In the genomic region with DNA sequence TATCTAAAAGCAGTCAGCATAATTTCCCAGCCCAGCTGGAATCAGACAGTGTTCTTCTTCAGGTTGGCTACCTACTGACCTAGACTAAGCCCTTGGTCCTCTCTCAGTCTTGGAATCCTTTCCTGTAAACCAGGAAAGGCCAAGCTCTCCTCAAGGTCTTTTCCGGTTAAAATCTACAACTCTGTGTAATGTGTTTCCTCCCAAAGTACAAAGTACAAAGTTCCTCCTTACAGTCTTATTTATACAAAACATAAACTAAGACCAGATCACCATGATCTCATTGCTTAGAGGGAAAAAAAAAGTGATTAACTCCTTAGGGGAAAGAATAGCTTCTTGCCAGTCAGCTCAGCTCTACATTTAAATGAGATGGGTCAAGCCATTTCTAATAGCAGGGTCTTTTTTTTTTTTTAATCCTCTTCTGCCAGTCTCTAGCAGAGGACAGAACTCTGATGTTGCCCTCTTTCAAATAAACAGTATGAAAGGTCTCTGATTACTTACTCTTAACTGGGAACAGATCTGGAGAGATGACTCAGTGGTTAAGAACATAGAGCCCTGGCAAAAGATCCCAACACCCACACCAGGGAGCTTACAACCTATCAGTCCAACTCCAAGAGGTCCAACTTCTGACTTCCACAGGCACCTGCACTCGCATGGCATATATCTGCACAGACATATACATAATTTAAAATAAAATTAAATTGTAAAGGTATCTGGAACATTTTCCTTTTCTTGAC, we compare ENCODE assay signal across 28 mouse cellular contexts. TPM values are rescaled to one million over a fixed set of nuclear protein-coding genes. Genes with fewer than 3 reads are reported as not detected.
A peak's percentile ranks its signal among the peaks of the same experiment; 100 is the strongest.
DNase-seq lines count a peak whose midpoint lies in the region; ATAC-seq and TF ChIP-seq lines count a peak whose summit lies in the region.
"Had no signal": no experiment of that assay in that cellular context is flagged by ENCODE, and none has a peak within 500 bp of the region (broad histone marks: within the 10 kb centered on the region; RNA-seq: fewer than 3 reads in every experiment).

No protein-coding gene starts in this region.

- no peak overlapping the region for H3K9ac ChIP-seq in intestine, embryonic 16.5 days (ENCODE audit: low read depth, low read length)
- no peak overlapping the region for H3K9ac ChIP-seq in intestine, embryonic 15.5 days
- H3K9ac ChIP-seq in lung, embryonic 15.5 days = no peak overlapping the region
- no peak overlapping the region for H3K9ac ChIP-seq in intestine, postnatal 0 days (ENCODE audit: low read depth, low read length)
- H3K9ac ChIP-seq: embryonic facial prominence, embryonic 12.5 days; embryonic facial prominence, embryonic 15.5 days; forebrain, postnatal 0 days; hindbrain, embryonic 13.5 days had no signal

- no peak overlapping the region for H3K4me3 ChIP-seq in intestine, embryonic 16.5 days (ENCODE audit: low read length)
- H3K4me3 ChIP-seq in intestine, embryonic 15.5 days (replicated peaks) = no peak overlapping the region
- no peak overlapping the region for H3K4me3 ChIP-seq in lung, embryonic 15.5 days
- no peak overlapping the region for H3K4me3 ChIP-seq in lung, adult 2 months (replicated peaks; ENCODE audit: extremely low read depth, low read depth, low read length)
- H3K4me3 ChIP-seq in intestine, postnatal 0 days (ENCODE audit: low read depth, low read length) = no peak overlapping the region
- H3K4me3 ChIP-seq in small intestine, adult 2 months (ENCODE audit: low read depth, low read length) = no peak overlapping the region
- H3K4me3 ChIP-seq: embryonic facial prominence, embryonic 12.5 days; embryonic facial prominence, embryonic 15.5 days; hindbrain, embryonic 10.5 days; hindbrain, embryonic 13.5 days had no signal

- H3K9me3 ChIP-seq in intestine, embryonic 16.5 days (ENCODE audit: control insufficient read depth, low read length) = no peaks in the 10 kb centered on the region
- H3K9me3 ChIP-seq in intestine, embryonic 15.5 days = no peaks in the 10 kb centered on the region
- H3K9me3 ChIP-seq in lung, embryonic 15.5 days = no peaks in the 10 kb centered on the region
- no peaks in the 10 kb centered on the region for H3K9me3 ChIP-seq in intestine, postnatal 0 days (ENCODE audit: control insufficient read depth)
- H3K9me3 ChIP-seq: embryonic facial prominence, embryonic 12.5 days; embryonic facial prominence, embryonic 15.5 days; hindbrain, embryonic 10.5 days; hindbrain, embryonic 13.5 days had no signal

- TF ChIP-seq POLR2A in lung, adult 2 months (IDR thresholded peaks at IDR 0.05; ENCODE audit: borderline replicate concordance, extremely low read depth, low read depth, low read length) = no peak
- TF ChIP-seq POLR2A in small intestine, adult 2 months (IDR thresholded peaks at IDR 0.05; ENCODE audit: low read depth, low read length) = no peak

- H3K27me3 ChIP-seq in intestine, embryonic 16.5 days (replicated peaks; ENCODE audit: control insufficient read depth, insufficient read depth, low read length) = no peaks in the 10 kb centered on the region
- no peaks in the 10 kb centered on the region for H3K27me3 ChIP-seq in intestine, embryonic 15.5 days (replicated peaks)
- H3K27me3 ChIP-seq in lung, embryonic 15.5 days = no peaks in the 10 kb centered on the region
- no peaks in the 10 kb centered on the region for H3K27me3 ChIP-seq in intestine, postnatal 0 days (replicated peaks; ENCODE audit: control insufficient read depth, insufficient read depth, low read length)
- H3K27me3 ChIP-seq in small intestine, adult 2 months (ENCODE audit: control insufficient read depth, insufficient read depth, low read length) = no peaks in the 10 kb centered on the region
- H3K27me3 ChIP-seq: CH12.LX; embryonic facial prominence, embryonic 12.5 days; embryonic facial prominence, embryonic 15.5 days; hindbrain, embryonic 13.5 days had no signal

- no peak for TF ChIP-seq CTCF in lung, adult 2 months (IDR thresholded peaks at IDR 0.05; ENCODE audit: insufficient read depth, low read length)
- TF ChIP-seq CTCF in intestine, postnatal 0 days (IDR thresholded peaks at IDR 0.05; ENCODE audit: low read depth) = no peak
- TF ChIP-seq CTCF in small intestine, adult 2 months (IDR thresholded peaks at IDR 0.05; ENCODE audit: extremely low read depth, insufficient read length, insufficient replicate concordance, low read depth, low read length) = no peak

- H3K27ac ChIP-seq in intestine, embryonic 16.5 days (ENCODE audit: low read length) = peak overlapping the region; percentile 60; the same call in 1 of the 2 replicates
- no peak overlapping the region for H3K27ac ChIP-seq in intestine, embryonic 15.5 days
- peak overlapping the region; percentile 50; the same call in 1 of the 2 replicates for H3K27ac ChIP-seq in lung, embryonic 15.5 days
- H3K27ac ChIP-seq in intestine, postnatal 0 days (ENCODE audit: low read depth, low read length) = peak overlapping the region; percentile 36; the same call in 1 of the 2 replicates
- peak overlapping the region; percentile 43; the same call in 1 of the 2 replicates for H3K27ac ChIP-seq in small intestine, adult 2 months (ENCODE audit: insufficient read depth, low read depth, low read length)
- H3K27ac ChIP-seq: embryonic facial prominence, embryonic 12.5 days; embryonic facial prominence, embryonic 15.5 days; hindbrain, embryonic 10.5 days; hindbrain, embryonic 13.5 days had no signal

- H3K36me3 ChIP-seq in intestine, embryonic 16.5 days (ENCODE audit: control insufficient read depth, insufficient read depth, low read length) = no peaks in the 10 kb centered on the region
- no peaks in the 10 kb centered on the region for H3K36me3 ChIP-seq in intestine, embryonic 15.5 days
- no peaks in the 10 kb centered on the region for H3K36me3 ChIP-seq in lung, embryonic 15.5 days
- H3K36me3 ChIP-seq in intestine, postnatal 0 days (ENCODE audit: control insufficient read depth, insufficient read depth) = no peaks in the 10 kb centered on the region
- no peaks in the 10 kb centered on the region for H3K36me3 ChIP-seq in small intestine, adult 2 months (ENCODE audit: control insufficient read depth, insufficient read depth, low read length)
- H3K36me3 ChIP-seq: embryonic facial prominence, embryonic 12.5 days; embryonic facial prominence, embryonic 15.5 days; G1E; hindbrain, embryonic 10.5 days; hindbrain, embryonic 13.5 days had no signal

- H3K4me1 ChIP-seq in intestine, embryonic 16.5 days (ENCODE audit: control insufficient read depth, insufficient read depth, low read length) = peaks cover 21% of the 10 kb centered on the region
- peaks cover 28% of the 10 kb centered on the region for H3K4me1 ChIP-seq in intestine, embryonic 15.5 days (replicated peaks)
- no peaks in the 10 kb centered on the region for H3K4me1 ChIP-seq in lung, embryonic 15.5 days
- H3K4me1 ChIP-seq in lung, adult 2 months (ENCODE audit: control insufficient read depth, insufficient read depth, low read length) = peaks cover 6% of the 10 kb centered on the region; the same call in 1 of the 2 replicates
- peaks cover 24% of the 10 kb centered on the region for H3K4me1 ChIP-seq in intestine, postnatal 0 days (replicated peaks; ENCODE audit: control insufficient read depth, insufficient read depth, low read length)
- peaks cover 23% of the 10 kb centered on the region; the same call in 1 of the 2 replicates for H3K4me1 ChIP-seq in small intestine, adult 2 months (ENCODE audit: control insufficient read depth, insufficient read depth, insufficient read length, low read length)
- H3K4me1 ChIP-seq: embryonic facial prominence, embryonic 15.5 days; hindbrain, embryonic 13.5 days had no signal

- DNase-seq in lung, adult 2 months = no peak
- DNase-seq: adrenal gland, adult 2 months; adrenal gland, postnatal 14 days; B cell, adult 2 months; cerebellum, adult 11 months; cerebellum, adult 2 months; cerebellum, adult 9-11 months; cerebellum, postnatal 25 days; forebrain, postnatal 0 days; gastrocnemius, postnatal 25 days; heart, adult 11 months had no signal

- 49% methylated on average over 2 of the region's 2 CpGs for WGBS in intestine, embryonic 16.5 days
- WGBS in intestine, embryonic 15.5 days = 55% methylated on average over 2 of the region's 2 CpGs
- 60% methylated on average over 2 of the region's 2 CpGs for WGBS in lung, embryonic 15.5 days
- 67% methylated on average over 2 of the region's 2 CpGs for whole genome bisulfite sequencing in lung, adult 2 months
- 46% methylated on average over 2 of the region's 2 CpGs for WGBS in intestine, postnatal 0 days
- 53% methylated on average over 2 of the region's 2 CpGs for WGBS in small intestine, adult 2 months

- peak; percentile 34; the same call in 1 of the 2 replicates for ATAC-seq in intestine, embryonic 16.5 days
- ATAC-seq in intestine, embryonic 15.5 days = no peak
- no peak for ATAC-seq in lung, embryonic 15.5 days (ENCODE audit: borderline replicate concordance, extremely low read depth, low FRiP score, low TSS enrichment)
- peak; percentile 39 for ATAC-seq in intestine, postnatal 0 days
- ATAC-seq in granulocyte monocyte progenitor cell, adult 5-6 weeks (replicated peaks; ENCODE audit: poor library complexity, severe bottlenecking) = no peak
- no peak for ATAC-seq in inflammation-experienced regulatory T-cells, adult 6 months
- ATAC-seq: forebrain, embryonic 14.5 days; forebrain, postnatal 0 days; hindbrain, embryonic 16.5 days had no signal

- no peak overlapping the region for H3K4me2 ChIP-seq in intestine, embryonic 16.5 days (ENCODE audit: low read depth, low read length)
- H3K4me2 ChIP-seq in intestine, embryonic 15.5 days (replicated peaks) = no peak overlapping the region
- H3K4me2 ChIP-seq in lung, embryonic 15.5 days = no peak overlapping the region
- H3K4me2 ChIP-seq in intestine, postnatal 0 days (replicated peaks; ENCODE audit: low read depth) = no peak overlapping the region
- H3K4me2 ChIP-seq: embryonic facial prominence, embryonic 12.5 days; embryonic facial prominence, embryonic 15.5 days; heart, embryonic 11.5 days; hindbrain, embryonic 13.5 days had no signal

RNA-seq across cellular contexts. Expression of gene Fam83f, which starts 29.8 kb away (rescaled TPM):
- polyA plus RNA-seq in intestine, embryonic 16.5 days (2015; fragmentation: Nextera tagmentation; extraction: Ambion mirVana) = 24.9 and 29.2 TPM in 2 replicates
- 19.2 and 20.2 TPM in 2 replicates for polyA plus RNA-seq in intestine, embryonic 15.5 days (2015; fragmentation: Nextera tagmentation; extraction: Ambion mirVana)
- 1.1 and 1.5 TPM in 2 replicates for polyA plus RNA-seq in lung, embryonic 15.5 days (2015; fragmentation: Nextera tagmentation; extraction: Ambion mirVana)
- polyA plus RNA-seq in lung, adult 2 months (2012; rRNA removed) = 1.2 and 2.2 TPM in 2 replicates
- polyA plus RNA-seq in intestine, postnatal 0 days (2015; fragmentation: Nextera tagmentation; extraction: Ambion mirVana) = 19.0 and 24.4 TPM in 2 replicates
- polyA plus RNA-seq in small intestine, adult 2 months (2012; rRNA removed) = 7.9 and 21.5 TPM in 2 replicates
- 0.30 and 1.0 TPM in 2 replicates for total RNA-seq in granulocyte monocyte progenitor cell, adult 5-6 weeks (2014; fragmentation: Nextera tagmentation)
- not detected in 2 replicates for total RNA-seq in granulocyte monocyte progenitor cell, adult 5-6 weeks (2017)
- polyA plus RNA-seq in inflammation-experienced regulatory T-cells, adult 6 months (2017; shearing (Covaris generic)) = not detected
- total RNA-seq: common myeloid progenitor, adult 5-6 weeks had no signal
- polyA plus RNA-seq: forebrain, embryonic 14.5 days; G1E had no signal

Comparison
In these comparisons a context has a peak if more than half of its experiments do, and no peak if none do; other contexts are left out.
1. ATAC-seq: peak in intestine, embryonic 16.5 days (single experiment) and intestine, postnatal 0 days (single experiment); none in intestine, embryonic 15.5 days (single experiment), lung, embryonic 15.5 days (single experiment), granulocyte monocyte progenitor cell, adult 5-6 weeks (single experiment) and inflammation-experienced regulatory T-cells, adult 6 months (single experiment).